In the genomic region with DNA sequence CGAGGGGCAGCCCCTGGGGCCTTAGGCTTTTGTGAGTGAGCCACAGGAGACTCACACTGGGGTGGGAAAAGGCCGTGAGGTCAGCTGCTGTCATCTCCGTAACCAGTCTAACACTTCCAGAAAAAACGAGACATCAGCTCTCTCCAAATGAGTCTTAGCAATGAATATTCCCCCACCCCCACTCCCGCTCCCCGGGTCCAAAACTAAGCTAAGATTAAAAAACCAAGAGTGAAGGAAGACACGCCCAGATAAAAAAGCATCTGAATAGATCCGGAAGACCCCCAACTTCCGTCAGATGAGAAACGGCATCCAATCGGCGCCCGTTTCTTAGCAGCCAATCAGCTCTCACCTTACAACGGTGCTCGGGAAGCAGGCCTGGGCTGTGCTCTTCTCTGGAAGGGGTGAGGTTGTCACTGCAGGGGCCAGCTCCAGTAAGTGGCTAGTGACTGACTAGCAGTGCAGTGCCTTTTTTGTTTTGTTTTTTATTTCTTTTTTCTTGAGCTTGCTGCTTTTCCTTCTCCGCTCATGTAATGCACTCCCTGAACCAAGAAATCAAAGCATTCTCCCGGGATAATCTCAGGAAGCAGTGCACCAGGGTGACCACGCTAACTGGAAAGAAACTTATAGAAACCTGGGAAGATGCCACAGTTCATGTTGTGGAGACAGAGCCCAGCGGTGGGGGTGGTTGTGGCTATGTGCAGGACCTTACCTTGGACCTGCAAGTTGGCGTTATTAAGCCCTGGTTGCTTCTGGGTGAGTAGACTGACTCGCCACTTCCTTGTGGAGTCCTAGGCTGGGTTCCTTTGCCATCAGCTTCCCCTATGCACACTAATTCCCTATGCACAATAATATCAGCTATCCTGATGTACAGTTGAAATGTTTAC, we compare ENCODE assay signal across 8 mouse cellular contexts. TPM values are rescaled to one million over a fixed set of nuclear protein-coding genes. Genes with fewer than 3 reads are reported as not detected.
DNase-seq lines count a peak whose midpoint lies in the region; ATAC-seq lines count a peak whose summit lies in the region.

TSS of gene Dusp19 (plus strand) at position 192 of the 884 bp plus-strand sequence.
TSS of gene Nup35 (plus strand) at position 383 of the 884 bp plus-strand sequence.

- peak within 1 kb of the TSS; percentile 73 for H3K4me2 ChIP-seq in heart, embryonic 16.5 days (ENCODE audit: low read depth, low read length)
- peak within 1 kb of the TSS; percentile 80 for H3K4me2 ChIP-seq in liver, embryonic 15.5 days
- H3K4me2 ChIP-seq in neural tube, embryonic 12.5 days (replicated peaks) = peak within 1 kb of the TSS; percentile 80

- peak within 1 kb of the TSS; percentile 81 for H3K9ac ChIP-seq in heart, embryonic 16.5 days (ENCODE audit: low read length)
- H3K9ac ChIP-seq in liver, embryonic 15.5 days = peak within 1 kb of the TSS; percentile 54
- peak within 1 kb of the TSS; percentile 70 for H3K9ac ChIP-seq in neural tube, embryonic 12.5 days

- peak; percentile 65 for DNase-seq in c-Kit-negative CD71-positive TER-119-positive erythroid progenitor cells, embryonic 14.5 days (ENCODE audit: low read depth, low spot score)
- DNase-seq in forebrain, embryonic 10.5 days (ENCODE audit: extremely low spot score, low spot score) = peak; percentile 88
- peak; percentile 95 to 96 for DNase-seq in kidney, postnatal 36 days
- DNase-seq in telencephalon, adult 2 months (ENCODE audit: low read depth, low spot score) = peak; percentile 94

- H3K27ac ChIP-seq in forebrain, embryonic 10.5 days = peak within 1 kb of the TSS; percentile 88
- peak within 1 kb of the TSS; percentile 68 for H3K27ac ChIP-seq in heart, embryonic 16.5 days (ENCODE audit: low read length)
- peak within 1 kb of the TSS; percentile 60 for H3K27ac ChIP-seq in liver, embryonic 15.5 days (replicated peaks)
- peak within 1 kb of the TSS; percentile 50; the same call in 1 of the 2 replicates for H3K27ac ChIP-seq in neural tube, embryonic 12.5 days

- peaks cover 17% of the 10 kb centered on the region for H3K4me1 ChIP-seq in forebrain, embryonic 10.5 days
- peaks cover 10% of the 10 kb centered on the region for H3K4me1 ChIP-seq in heart, embryonic 16.5 days (ENCODE audit: control insufficient read depth, insufficient read depth, low read length)
- H3K4me1 ChIP-seq in liver, embryonic 15.5 days (replicated peaks) = peaks cover 11% of the 10 kb centered on the region; the same call in 1 of the 2 replicates
- H3K4me1 ChIP-seq in neural tube, embryonic 12.5 days = peaks cover 8% of the 10 kb centered on the region

- peak within 1 kb of the TSS; percentile 61 for H3K4me3 ChIP-seq in forebrain, embryonic 10.5 days
- H3K4me3 ChIP-seq in heart, embryonic 16.5 days (ENCODE audit: low read length) = peak within 1 kb of the TSS; percentile 71
- peak within 1 kb of the TSS; percentile 67 for H3K4me3 ChIP-seq in liver, embryonic 15.5 days (replicated peaks)
- H3K4me3 ChIP-seq in neural tube, embryonic 12.5 days = peak within 1 kb of the TSS; percentile 52

- H3K27me3 ChIP-seq in forebrain, embryonic 10.5 days (ENCODE audit: poor library complexity, severe bottlenecking) = no peaks in the 10 kb centered on the region
- H3K27me3 ChIP-seq in heart, embryonic 16.5 days (ENCODE audit: control insufficient read depth, insufficient read depth, low read length) = no peaks in the 10 kb centered on the region
- H3K27me3 ChIP-seq in liver, embryonic 15.5 days = no peaks in the 10 kb centered on the region
- no peaks in the 10 kb centered on the region for H3K27me3 ChIP-seq in neural tube, embryonic 12.5 days (replicated peaks)

- peak; percentile 99 for ATAC-seq in CD4-positive, CD25-positive, alpha-beta regulatory T cell, adult 4 months
- ATAC-seq in heart, embryonic 16.5 days (replicated peaks; ENCODE audit: extremely low read depth, insufficient read depth, low FRiP score) = peak; percentile 100
- peak; percentile 99 for ATAC-seq in liver, embryonic 15.5 days (ENCODE audit: insufficient read depth)
- ATAC-seq in neural tube, embryonic 12.5 days (ENCODE audit: low FRiP score, low read depth) = peak; percentile 99

- no peaks in the 10 kb centered on the region for H3K36me3 ChIP-seq in forebrain, embryonic 10.5 days (replicated peaks)
- no peaks in the 10 kb centered on the region for H3K36me3 ChIP-seq in heart, embryonic 16.5 days (ENCODE audit: control insufficient read depth, insufficient read depth)
- no peaks in the 10 kb centered on the region for H3K36me3 ChIP-seq in liver, embryonic 15.5 days (replicated peaks)
- H3K36me3 ChIP-seq in neural tube, embryonic 12.5 days = no peaks in the 10 kb centered on the region

- WGBS in forebrain, embryonic 10.5 days = 3% methylated on average over 21 of the region's 21 CpGs
- under 1% methylated on average over 21 of the region's 21 CpGs for WGBS in heart, embryonic 16.5 days
- whole genome bisulfite sequencing in liver, embryonic 15.5 days (ENCODE audit: insufficient replicate concordance) = 1% methylated on average over 21 of the region's 21 CpGs
- WGBS in neural tube, embryonic 12.5 days = 4% methylated on average over 21 of the region's 21 CpGs

- no peaks in the 10 kb centered on the region for H3K9me3 ChIP-seq in forebrain, embryonic 10.5 days
- no peaks in the 10 kb centered on the region for H3K9me3 ChIP-seq in heart, embryonic 16.5 days (replicated peaks; ENCODE audit: control insufficient read depth, low read length)
- H3K9me3 ChIP-seq in liver, embryonic 15.5 days (replicated peaks) = no peaks in the 10 kb centered on the region
- no peaks in the 10 kb centered on the region for H3K9me3 ChIP-seq in neural tube, embryonic 12.5 days

RNA-seq across cellular contexts. Expression of gene Dusp19, which starts in this region (rescaled TPM):
- 10 to 100 TPM; 16.5 to 18.9 TPM for polyA plus RNA-seq in CD4-positive, CD25-positive, alpha-beta regulatory T cell, adult 4 months (2017; shearing (Covaris generic))
- polyA plus RNA-seq in forebrain, embryonic 10.5 days (2016; fragmentation: Nextera tagmentation; extraction: Ambion mirVana) = 15.0 and 15.5 TPM in 2 replicates
- polyA plus RNA-seq in heart, embryonic 16.5 days (2015; fragmentation: Nextera tagmentation; extraction: Ambion mirVana) = 9.3 and 10.3 TPM in 2 replicates
- polyA plus RNA-seq in liver, embryonic 15.5 days (2015; fragmentation: Nextera tagmentation; extraction: Ambion mirVana) = 4.3 and 5.1 TPM in 2 replicates
- 16.8 and 17.3 TPM in 2 replicates for polyA plus RNA-seq in neural tube, embryonic 12.5 days (2016; fragmentation: Nextera tagmentation; extraction: Ambion mirVana)

RNA-seq across cellular contexts. Expression of gene Nup35, which starts in this region (rescaled TPM):
- polyA plus RNA-seq in CD4-positive, CD25-positive, alpha-beta regulatory T cell, adult 4 months (2017; shearing (Covaris generic)) = 10 to 100 TPM; 24.7 to 30.2 TPM
- 68.4 and 69.2 TPM in 2 replicates for polyA plus RNA-seq in forebrain, embryonic 10.5 days (2016; fragmentation: Nextera tagmentation; extraction: Ambion mirVana)
- polyA plus RNA-seq in heart, embryonic 16.5 days (2015; fragmentation: Nextera tagmentation; extraction: Ambion mirVana) = 22.6 and 24.1 TPM in 2 replicates
- 27.2 and 27.9 TPM in 2 replicates for polyA plus RNA-seq in liver, embryonic 15.5 days (2015; fragmentation: Nextera tagmentation; extraction: Ambion mirVana)
- polyA plus RNA-seq in neural tube, embryonic 12.5 days (2016; fragmentation: Nextera tagmentation; extraction: Ambion mirVana) = 55.4 and 58.0 TPM in 2 replicates

Comparison
In these comparisons a context has a peak if more than half of its experiments do, and no peak if none do; other contexts are left out.
1. Peak in every context shown above with its lines: DNase-seq, ATAC-seq, H3K4me3 ChIP-seq and H3K27ac ChIP-seq.